Mouse (Mus musculus): ENCODE results near the gene Gnpnat1. TPM values are rescaled to one million over a fixed set of nuclear protein-coding genes. Genes with fewer than 3 reads are reported as not detected.

The Gnpnat1 gene
- total RNA-seq, 4 experiments from 2014 or later, result 7.2 to 10.8 (median 9.7) TPM

Small RNA genes within 50 kb of the gene (microRNA-seq; reads per million reads assigned to microRNA genes)
- gene Gm25353, result not detected

Other genes starting within 250 kb of the Gnpnat1 start
- gene Gpr137c, start 185.2 kb downstream of the Gnpnat1 start, total RNA-seq (2022), result 1 to 10 TPM; 1.9 to 5.3 (median 3.2) TPM
- 10 to 100 TPM in 2 of 4 experiments, 1 to 10 TPM in 2; 8.4 to 15.6 (median 9.9) TPM for gene Txndc16, start 184.6 kb downstream of the Gnpnat1 start, total RNA-seq (2022)
- 1 to 10 TPM; 5.5 to 9.3 (median 7.5) TPM for gene Ero1l, start 86.1 kb downstream of the Gnpnat1 start, total RNA-seq (2022)
- gene Psmc6, start 75.1 kb downstream of the Gnpnat1 start, total RNA-seq (2022), result 100 to 1,000 TPM in 1 of 4 experiments, 10 to 100 TPM in 3; 91.2 to 102 (median 96.4) TPM
- gene Styx, start 53.8 kb downstream of the Gnpnat1 start, total RNA-seq (2022), result 100 to 1,000 TPM in 1 of 4 experiments, 10 to 100 TPM in 3; 78.0 to 102 (median 92.9) TPM
- gene Fermt2, start 125.2 kb upstream of the Gnpnat1 start, total RNA-seq (2022), result 100 to 1,000 TPM; 229 to 294 (median 246) TPM

All from gastrocnemius, adult 8-10 months (tissue).